Mouse (Mus musculus): ENCODE measurements around the gene Arhgap23.

DNA sequence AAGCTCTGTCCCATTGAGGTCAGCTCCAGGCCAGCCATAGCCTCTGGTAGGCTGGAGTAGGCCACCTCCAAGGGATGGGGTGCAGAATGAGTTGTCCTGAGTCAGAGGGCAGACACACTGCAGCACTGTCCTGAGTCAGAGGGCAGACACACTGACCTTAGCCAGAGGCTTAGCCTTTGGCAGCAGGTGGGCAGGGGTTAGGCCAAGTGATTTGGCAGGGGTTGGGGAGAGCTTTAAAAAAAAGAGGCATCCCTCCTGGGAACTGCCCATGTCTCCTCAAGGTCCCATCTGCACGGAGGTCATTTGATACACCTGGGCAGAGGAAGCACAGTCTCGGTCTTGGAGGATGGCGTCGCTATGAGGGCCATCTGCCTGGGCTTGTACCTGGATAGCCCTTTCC, 48.7 kb downstream of the Arhgap23 start:
- no peak for TF ChIP-seq CTCF (IDR thresholded peaks at IDR 0.05; ENCODE audit: borderline replicate concordance, extremely low read depth, insufficient read depth, insufficient read length)
- no peak for TF ChIP-seq POLR2A (IDR thresholded peaks at IDR 0.05; ENCODE audit: borderline replicate concordance, extremely low read depth, insufficient read depth, insufficient read length, poor library complexity, severe bottlenecking)

All from brain, embryonic 14.5 days (tissue).